Mouse (Mus musculus): ENCODE data around the gene Cenpv.

Gene Cenpv

DNA sequence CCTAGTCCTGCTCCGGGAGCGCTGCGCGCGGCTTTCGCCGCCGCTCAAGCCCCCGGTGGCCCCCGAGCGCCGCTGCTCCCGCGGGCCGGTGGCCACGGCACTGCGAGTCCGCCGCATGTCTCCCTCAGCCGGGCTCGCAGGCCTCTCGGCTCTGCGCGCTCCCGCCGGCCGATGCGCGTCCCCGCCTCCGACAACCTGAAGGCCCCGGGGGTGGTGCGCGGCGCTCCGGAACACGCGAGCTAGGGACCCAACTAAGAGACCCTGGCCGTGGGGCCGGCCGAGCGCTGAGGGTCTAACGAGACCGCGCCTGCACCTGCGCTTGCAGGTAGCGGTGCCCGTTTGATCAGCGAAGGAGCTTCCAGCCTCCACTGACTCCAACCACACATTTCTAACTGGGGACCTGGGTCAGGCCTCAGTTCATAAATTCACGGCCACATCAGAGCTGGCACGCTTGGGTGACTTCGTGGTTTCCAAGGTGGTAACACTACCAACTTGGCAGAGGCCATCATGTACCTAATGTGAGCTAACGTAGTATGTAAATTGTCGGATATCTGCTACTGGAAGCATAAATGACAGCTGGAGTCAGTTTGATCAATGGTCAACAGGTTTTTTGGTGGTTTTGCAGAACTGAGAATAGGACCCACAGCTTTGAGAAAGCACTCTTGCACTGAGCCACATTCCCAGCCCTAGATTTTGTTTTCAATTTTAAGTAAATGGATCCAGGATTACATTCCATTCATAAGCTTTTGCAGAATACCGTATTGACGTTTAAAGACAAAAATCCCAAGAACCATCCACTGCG, at the start of gene Cenpv:
Gene Cenpv, minus strand, starts transcription at position 173 of the 802 bp plus-strand sequence.
- no peak for DNase-seq (ENCODE audit: low read depth)

DNA sequence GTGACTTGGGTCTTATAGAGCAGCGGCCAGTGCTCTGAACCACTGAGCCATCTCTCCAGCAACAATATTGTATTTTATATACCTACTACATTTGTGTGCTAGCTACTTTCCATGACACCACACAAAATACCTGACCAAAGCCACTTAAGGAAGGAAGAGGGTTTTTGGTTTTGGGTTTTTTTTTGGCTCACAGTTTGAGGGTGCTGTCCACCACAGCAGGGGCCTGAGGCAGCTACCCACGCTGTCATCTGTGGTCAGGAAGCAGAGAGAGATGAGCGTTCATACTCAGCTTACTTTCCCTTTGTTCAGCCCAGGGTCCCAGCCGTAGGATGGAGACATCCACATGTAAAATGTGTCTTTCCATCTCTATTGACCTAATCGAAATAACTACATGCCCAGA, 48.0 kb upstream of the Cenpv start:
- no peak for DNase-seq (ENCODE audit: low read depth)

DNA sequence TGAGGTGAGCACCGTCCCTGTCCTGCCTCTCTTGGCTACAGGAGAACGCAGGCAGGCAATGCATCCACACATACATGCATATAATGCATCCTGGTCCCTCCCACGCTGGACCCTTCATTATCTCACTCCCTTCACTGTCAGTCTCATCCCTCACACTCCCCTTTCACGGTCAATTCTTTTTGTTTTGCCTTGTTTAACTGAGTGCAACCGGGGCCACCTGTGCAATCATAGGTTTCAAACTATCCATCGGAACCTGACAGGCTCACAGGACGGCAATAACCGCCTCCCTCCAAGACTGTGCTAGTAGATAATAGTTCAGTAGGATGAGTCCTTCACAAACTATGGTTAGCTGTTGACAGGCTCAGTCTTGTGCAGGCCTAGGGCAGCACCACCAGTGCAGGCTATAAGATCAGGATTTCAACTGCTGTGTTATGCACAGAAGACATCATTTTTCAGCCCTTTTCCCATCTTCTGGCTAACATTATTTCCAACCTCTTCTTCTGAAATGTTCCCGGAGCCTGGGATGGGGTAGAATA, 45.7 kb upstream of the Cenpv start:
- DNase-seq (ENCODE audit: low read depth), result no peak

DNA sequence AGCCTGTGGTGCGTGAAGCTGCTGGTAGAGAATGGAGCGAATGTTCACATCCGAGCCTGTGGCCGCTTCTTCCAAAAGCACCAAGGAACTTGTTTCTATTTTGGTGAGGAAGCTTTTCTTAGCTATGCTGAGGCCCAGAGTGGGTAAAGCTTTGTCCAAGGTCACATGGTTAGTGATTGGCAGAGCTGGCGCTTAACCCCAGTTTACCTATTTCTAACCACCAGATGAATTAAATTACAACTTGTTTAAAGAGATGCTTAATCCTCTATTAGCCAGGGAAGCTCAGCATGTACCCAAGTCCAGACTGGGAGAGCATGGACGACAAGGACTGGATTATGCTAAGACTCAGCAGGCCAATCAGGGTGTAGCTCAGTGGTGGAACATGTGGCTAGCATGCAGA, 44.0 kb upstream of the Cenpv start:
- DNase-seq (ENCODE audit: low read depth), result no peak

DNA sequence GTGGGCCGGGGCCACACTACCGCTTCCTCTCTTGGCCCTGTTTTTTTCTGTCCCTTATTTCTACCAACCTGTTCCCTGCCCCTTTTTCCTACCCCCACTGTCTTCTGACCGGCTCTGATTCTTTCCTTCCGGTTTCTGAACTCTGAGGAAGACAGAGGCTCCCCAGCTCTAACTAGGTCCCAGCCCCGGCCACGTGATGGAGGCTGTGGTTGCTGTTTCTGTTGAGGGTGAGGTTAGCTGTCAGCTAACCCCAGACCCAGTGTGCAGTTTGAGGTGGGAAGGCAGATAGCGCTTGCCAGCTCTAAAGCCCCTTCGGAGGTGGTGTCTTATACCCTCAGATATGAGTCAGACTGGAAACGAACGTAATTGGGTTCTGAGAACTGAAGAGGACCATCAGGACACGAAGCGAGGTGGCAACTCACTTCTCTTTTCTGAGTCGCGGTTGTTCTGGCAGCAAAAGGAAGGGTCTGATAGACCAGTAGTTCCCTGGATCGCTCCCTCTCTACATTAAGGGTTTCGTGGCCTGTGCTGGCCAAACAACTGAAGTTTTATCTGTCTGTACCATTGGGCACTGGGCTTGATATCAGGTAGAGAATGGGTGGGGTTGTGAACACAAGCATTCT, 37.6 kb upstream of the Cenpv start:
- DNase-seq (ENCODE audit: low read depth), result peak; percentile 75

DNA sequence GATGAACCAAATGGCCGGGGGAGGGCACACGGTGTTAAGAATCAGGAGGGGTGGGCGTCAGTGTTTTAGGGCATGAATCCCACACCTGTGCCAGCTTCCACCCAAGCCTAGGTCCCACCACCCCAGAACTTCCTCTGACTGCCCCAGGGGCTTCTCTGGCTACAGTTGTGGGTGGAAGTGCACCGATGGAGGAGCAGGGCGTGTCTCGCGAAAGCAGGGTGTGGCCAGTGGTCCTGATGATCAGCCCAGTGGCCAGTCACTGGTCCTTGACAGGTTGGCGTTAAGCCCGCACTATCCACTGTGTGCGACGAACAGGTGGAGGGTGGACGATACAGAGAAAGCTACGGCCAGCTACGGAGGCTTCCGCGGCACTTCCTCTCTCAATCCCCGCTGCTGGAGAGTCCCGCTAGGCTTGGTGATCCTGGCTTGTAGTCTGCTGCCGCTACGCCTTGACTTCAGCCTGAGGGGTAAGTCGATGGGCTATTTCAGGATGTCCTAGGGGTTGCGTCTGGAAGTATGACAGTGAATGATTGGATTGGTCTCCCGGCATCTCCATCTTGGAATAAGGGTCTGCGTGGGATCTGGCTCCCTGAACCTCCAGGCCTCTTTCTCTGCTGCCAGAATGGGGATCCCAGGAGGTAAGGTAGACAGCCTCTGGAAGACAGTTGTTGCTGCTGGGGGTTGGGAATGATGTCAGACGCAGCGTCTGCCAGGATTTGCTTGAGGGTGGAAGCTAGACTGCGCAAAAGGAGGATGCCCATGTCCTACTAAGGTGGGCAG, 36.8 kb upstream of the Cenpv start:
- no peak for DNase-seq (ENCODE audit: low read depth)

DNA sequence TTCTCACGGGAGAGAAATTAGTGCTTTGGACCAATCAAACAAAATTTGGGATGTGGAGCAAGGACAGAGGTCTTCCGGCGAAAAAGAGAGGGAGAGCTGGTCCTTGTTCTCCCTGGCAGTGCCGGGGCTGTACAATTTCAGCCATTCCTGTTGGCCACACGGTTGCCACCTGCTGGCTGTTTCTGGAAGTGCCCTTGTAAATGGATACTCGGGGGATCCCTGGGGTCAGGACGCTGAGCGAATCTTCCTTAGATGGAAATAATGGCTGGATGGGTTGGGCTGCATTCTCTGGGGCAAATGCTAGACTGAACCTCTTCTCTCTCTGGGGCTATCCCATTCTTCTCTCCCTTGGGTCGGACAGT, 36.2 kb upstream of the Cenpv start:
- peak; percentile 84 for DNase-seq (ENCODE audit: low read depth)

DNA sequence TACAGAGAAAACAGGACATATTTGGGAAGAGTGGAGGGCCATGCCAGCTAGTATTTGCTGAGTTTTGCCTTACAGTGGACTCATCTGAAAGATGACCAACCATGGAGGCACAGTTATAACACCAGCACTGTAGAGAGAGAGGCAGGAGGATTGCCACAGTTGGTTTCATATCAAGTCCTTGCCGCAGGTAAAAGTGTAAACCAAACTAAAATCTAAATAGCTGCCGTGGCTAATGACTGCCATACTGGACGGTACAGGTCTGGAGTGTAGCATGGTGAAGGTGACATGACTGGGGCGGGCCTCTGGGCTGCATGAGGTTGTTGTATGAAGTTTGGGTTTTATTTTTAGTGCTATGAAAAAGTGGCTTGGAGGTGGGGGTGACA, 35.6 kb upstream of the Cenpv start:
- no peak for DNase-seq (ENCODE audit: low read depth)

DNA sequence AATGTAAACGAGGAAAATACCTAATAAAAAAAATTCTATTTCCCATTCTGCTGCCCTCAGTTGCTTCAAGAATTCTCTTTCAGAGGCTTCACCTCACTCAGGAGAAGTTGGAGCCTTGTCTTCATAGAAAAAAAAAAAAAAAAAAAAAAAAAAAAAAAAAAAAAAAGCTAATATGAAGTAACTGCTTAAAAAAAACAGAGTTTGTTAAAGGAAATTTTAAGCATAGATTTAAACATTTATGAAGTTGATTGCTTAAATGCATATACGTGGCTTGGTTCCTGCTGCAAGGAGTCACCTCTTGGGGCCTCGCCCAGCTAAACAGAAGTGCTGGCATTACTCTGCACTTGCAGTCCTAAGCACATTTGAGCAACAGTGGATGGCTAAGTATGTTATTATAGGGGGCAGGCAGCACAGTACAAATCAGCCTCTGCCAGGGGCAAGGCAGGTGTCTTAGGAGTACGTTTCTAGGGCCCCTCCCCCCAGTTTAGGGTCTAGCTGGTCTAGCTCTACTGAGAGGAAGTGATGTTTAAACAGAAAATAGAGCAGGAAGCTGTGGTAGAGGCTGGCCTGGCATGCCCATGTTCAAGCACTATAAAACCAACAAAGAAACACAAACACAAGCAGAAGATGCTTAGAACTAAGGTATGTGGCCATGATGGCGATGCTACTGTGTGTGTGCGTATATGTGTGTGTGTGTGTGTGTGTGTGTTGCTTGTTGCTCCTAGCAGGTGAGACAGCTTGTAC, 35.1 kb upstream of the Cenpv start, which contains the start of gene Trpv2:
Gene Trpv2, plus strand, starts transcription at position 528 of the 744 bp plus-strand sequence.
- no peak for DNase-seq (ENCODE audit: low read depth)

DNA sequence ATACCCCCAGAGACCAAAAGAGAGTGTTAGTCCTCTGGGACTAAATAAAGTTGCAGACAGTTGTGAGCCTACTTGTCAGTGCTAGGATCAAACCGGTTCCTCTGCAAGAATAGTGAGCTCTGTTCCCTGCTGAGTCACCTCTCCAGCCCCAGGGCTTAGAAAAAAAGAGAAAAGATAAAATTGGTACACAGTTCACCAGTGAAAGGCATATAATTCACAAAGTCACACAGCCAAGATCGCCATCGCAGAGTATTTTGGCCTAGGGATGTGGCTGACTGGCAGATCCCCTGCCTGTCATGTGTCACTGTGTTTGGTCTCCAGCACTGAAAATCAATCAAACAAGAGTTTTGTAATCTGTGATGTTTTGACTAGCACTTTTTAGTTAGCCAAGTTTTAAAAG, 29.2 kb upstream of the Cenpv start:
- no peak for DNase-seq (ENCODE audit: low read depth)

DNA sequence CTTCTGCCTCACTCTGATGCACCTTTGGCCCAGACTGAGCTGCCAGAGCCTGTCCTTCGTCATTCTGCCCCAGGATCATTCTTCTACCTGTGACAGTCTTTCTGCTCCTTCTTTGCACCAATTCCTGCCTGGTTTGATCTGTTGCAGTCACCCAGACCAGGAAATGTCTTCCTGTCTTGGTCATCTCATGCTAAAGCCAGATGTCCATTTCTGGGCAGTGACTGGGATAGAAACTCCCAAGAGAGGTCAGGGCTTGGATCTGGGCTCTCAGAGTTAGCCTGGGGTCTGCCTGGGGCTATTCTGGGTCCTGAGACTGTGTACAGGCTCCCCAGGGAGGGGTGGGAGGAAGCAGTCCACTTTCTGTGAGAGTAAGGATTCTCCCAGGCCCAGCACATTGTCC, 27.1 kb upstream of the Cenpv start:
- DNase-seq (ENCODE audit: low read depth), result no peak

DNA sequence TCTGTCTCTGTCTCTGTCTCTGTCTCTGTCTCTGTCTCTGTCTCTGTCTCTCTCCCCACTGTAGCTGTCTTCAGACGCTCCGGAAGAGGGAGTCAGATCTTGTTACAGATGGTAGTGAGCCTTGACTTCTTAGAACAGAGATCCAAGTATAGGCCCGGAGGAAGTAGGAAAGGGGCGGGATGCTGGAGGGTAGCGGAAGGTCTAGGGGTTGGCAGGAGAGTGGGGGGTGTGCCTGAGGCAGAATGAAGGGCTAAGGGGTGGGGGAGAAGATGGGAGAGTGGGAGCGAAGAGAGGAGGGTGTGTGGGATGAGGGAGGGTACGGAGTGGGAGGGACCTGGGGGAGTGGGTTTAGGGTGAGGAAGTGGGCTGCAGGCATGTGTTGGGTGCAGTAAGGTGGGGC, 26.7 kb upstream of the Cenpv start:
- DNase-seq (ENCODE audit: low read depth), result no peak

DNA sequence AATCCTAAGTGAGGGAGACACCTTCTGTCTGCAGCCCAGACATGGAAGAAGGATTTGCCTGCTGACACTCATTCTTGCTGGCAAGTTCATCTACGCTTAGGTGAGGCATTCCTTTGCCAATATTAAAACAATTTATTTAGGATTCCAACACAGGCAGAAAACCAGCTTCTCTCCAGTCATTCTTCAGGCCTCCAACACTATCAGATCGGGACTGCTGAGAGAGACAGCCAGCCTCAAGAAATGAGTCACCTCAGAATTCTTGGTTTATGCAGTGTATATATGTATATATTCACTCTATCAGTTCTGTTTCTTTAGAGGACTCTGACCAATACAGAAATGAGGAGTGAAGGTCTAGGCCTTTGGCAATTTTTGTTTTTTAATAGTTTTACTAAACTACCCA, 24.5 kb upstream of the Cenpv start:
- DNase-seq (ENCODE audit: low read depth), result no peak

DNA sequence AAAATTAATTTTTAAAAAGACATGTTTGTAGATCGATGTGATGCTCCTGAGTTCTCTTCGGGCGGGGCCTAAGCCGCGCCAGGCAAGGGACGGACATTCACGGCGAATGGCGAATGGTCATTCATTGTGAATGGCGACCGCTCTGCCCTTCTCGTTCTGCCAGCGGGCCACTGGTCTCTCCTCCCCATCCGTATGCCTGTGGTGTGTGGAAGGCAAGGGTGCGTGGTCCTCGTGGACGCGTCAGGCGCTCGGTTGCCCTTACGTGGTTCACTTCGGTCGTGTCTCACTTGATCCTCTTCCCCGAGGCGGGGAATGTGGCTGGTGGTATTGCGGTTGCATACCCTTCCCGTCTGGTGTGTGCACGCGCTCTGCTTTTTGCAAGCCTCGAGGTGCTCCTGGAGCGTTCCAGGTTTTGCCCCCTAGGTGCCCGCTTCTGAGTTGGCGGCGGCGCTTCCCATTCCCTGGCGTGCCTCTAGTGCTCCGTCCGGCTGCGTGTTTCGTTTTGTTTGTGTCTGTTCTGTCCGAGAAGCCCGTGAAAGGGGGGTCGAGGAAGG, 21.5 kb upstream of the Cenpv start:
- DNase-seq (ENCODE audit: low read depth), result no peak

DNA sequence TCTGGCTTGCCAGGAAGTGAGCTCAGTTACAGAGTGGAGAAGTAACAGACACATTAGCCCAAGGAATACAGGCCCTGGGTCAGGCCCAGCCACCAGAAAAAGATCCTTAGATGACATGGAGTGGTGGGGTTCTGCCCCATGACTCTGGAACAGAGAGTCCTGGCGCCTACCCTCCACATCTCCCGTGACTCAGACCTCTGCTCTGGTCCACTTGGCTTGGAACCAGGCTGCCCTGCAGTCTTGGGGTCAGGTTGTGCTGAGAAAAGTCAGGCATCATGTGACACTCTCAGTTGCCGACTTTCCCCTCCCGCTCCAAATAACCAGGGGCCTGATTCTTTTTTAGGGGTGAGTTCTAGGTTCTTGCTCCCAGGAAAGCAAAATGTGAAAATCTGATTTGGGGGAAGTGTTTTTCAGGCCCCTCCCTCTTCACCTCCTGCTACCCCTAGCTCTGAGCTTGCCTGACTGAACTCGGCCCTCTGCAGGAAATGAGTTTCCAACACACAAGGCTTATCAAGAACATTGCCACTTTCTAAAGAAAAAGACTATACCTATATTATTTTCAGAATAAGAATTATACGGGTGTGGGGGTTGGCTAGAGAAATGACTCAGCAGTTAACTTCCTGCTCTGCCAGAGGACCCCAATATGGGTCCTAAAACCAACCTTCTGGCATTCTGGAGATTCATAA, 20.0 kb upstream of the Cenpv start:
- no peak for DNase-seq (ENCODE audit: low read depth)

DNA sequence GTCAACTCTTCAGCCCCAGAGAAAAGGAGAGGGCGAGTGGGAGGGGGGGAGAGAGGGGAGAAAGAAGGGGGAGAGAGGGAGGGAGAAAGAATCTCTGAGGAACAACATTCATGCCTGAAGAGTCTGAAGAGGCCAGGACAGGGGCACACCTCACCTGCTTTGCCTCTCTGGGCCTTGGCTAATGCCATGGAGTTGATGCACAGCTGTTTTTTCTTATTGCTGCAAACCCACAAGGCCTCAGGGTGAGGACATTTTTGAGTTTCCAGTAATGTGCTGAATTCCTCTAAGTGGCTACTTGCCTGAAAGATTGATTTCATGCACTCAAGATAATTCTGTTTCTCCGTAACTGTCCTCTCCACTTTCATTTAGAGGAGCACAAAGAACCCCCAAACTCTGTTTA, 19.1 kb upstream of the Cenpv start:
- DNase-seq (ENCODE audit: low read depth), result no peak

DNA sequence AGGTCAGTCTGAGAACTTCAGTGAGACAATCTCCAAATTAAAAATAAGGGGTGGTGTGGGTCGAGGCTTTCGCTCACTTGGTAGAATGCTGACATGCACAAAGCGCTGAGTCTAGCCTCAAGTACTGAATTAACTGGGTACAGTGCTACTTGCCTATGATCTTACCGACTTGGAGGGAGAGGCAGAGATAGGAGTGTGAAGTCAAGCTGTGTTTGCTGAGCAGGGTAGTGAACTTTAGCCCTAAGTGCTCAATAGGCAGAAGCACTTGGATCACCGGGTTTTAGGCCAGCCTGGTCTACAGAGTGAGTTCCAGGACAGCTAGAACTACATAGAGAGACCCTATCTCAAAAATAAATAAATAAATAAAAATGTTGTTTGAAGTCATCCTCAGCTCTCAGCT, 18.1 kb upstream of the Cenpv start:
- DNase-seq (ENCODE audit: low read depth), result no peak

DNA sequence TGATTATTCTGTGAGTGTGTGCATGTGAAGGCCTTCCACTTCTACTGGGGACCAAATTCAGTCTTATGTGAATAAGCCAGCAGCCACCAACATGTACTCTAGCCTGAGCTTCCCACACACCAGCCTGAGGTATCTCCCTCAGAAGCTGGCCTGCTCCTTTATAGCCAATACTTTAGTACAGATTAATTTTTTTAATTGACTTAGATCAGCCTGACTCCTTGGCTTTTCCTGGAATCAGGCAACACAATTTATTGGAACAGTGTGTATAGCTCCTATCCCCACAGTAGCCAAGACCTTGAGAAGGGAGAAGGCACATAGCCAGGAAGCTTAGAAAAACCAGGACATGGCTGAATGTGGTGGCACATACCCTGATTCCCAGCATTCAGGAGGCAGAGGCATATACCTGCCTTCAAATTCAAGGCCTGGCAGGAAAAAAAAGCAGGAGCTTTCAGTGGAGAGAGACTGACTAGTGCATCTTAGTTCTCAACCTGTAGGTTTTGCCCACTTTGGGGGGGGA, 16.9 kb upstream of the Cenpv start:
- no peak for DNase-seq (ENCODE audit: low read depth)

DNA sequence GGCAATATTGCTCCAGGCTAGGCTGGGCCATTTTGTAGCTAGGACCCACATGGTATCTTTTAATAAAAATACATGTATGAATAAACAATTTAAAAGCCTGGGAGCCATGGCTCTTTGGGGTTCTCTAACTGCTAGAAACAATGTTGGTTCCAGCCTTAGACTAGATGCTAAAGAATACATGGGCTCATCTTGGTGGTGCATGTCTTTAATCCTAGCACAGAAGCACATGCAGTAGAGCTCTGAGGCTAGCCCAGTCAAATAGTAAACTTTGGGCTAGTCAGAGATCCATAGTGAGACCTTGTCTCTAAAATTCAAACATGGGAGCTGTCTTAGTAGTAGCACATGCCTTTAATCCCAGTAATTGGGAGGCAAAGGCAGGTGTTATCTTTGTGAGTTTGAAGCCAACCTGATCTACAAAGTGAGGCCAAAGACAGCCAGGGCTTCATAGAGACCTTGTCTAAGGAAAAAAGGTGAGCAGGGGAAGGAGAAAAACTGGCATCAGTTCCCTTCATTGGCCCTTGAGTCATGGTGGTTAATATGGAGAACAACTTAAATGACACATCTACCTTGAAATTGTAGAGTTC, 16.0 kb upstream of the Cenpv start:
- DNase-seq (ENCODE audit: low read depth), result no peak

DNA sequence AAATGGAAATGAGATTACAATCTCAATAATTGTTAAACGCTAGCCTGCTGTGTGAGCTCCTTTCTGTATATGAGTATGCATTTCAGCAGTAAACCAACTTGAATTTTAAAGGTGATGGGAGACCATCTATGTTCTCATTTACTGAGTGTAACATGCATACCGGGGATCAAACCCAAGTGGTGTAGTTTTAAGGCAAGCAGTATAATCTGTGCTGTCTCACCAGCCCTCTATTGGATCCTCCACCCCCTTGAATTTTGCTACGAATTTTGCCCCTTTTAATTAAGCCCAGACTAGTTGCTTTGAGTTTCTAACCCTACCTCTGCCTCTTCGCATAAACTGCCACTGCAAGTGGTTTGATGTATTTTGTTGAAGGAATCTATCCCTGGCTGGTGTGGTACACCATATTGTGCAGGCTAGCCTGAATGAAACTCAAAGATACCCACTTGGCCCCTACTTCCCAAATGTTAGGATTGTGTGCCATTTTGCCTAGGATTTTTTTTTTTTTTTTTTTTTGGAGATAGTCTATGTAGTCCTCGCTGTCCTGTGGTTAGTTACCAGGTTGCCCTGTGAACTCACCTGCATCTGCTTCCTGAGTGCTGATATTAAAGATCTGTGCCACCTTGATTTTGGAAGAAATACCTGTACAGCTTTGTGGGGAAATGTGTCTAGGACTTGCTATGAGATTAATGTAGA, 15.2 kb upstream of the Cenpv start:
- no peak for DNase-seq (ENCODE audit: low read depth)

All from c-Kit-positive CD71-negative TER-119-negative erythroid progenitor cells, embryonic 14.5 days (primary cell).